Mouse (Mus musculus) liver, postnatal 0 days (tissue): ENCODE measurements at regions not wholly inside any gene's neighbourhood (a gene's known extent, or its start where the extent isn't known, plus 50 kb on each side); places are given as distances from the start of the nearest gene placed in this dataset.

Experiments
- ATAC-seq: fragments of 200-750 bp; cut with Nextera tagmentation; 2 replicates; pipeline ENCODE4 v1.8.0; 2017; ENCODE audit warnings: mild to moderate bottlenecking, moderate library complexity
- DNase-seq: peaks from one replicate; pipeline ENCODE4 v3.0.0-alpha.2; 2016
- H3K27ac ChIP-seq: fragments of 300-500 bp; sonication (generic); 2 replicates; pipeline ENCODE4 v1.5.1; 2014; ENCODE audit warnings: antibody characterized with exemption, moderate library complexity, mild to moderate bottlenecking, low read depth
- H3K27me3 ChIP-seq: fragments of 300-500 bp; sonication (generic); 2 replicates; pipeline ENCODE4 v1.6.1; 2014; ENCODE audit warnings: low read length, control low read depth, mixed read lengths; ENCODE audit not compliant: insufficient read depth
- H3K36me3 ChIP-seq: fragments of 300-500 bp; sonication (generic); replicated peaks from 2 replicates; pipeline ENCODE4 v1.6.1; 2014; ENCODE audit warnings: mild to moderate bottlenecking, control low read depth, low read length, moderate library complexity, mixed read lengths; ENCODE audit not compliant: insufficient read depth
- H3K4me1 ChIP-seq: fragments of 300-500 bp; sonication (generic); 2 replicates; pipeline ENCODE4 v1.6.1; 2014; ENCODE audit warnings: antibody characterized with exemption, mild to moderate bottlenecking, control low read depth; ENCODE audit not compliant: insufficient read depth
- H3K4me2 ChIP-seq: fragments of 300-500 bp; sonication (generic); 2 replicates; pipeline ENCODE4 v1.6.1; 2014; ENCODE audit warnings: low read depth, mild to moderate bottlenecking, low read length, moderate library complexity, mixed read lengths
- H3K4me3 ChIP-seq: fragments of 300-500 bp; sonication (generic); 2 replicates; pipeline ENCODE4 v1.5.1; 2014; ENCODE audit warnings: low read depth, low read length
- H3K9ac ChIP-seq: fragments of 300-500 bp; sonication (generic); replicated peaks from 2 replicates; pipeline ENCODE4 v1.6.1; 2014; ENCODE audit warnings: mild to moderate bottlenecking, moderate library complexity
- H3K9me3 ChIP-seq: fragments of 300-500 bp; sonication (generic); 2 replicates; pipeline ENCODE4 v1.6.1; 2016; ENCODE audit warnings: mild to moderate bottlenecking, control low read depth, low read length, mixed read lengths
- CTCF ChIP-seq: sonication (generic); IDR thresholded peaks from 2 replicates; pipeline ENCODE4 v1.5.1; 2016; ENCODE audit warnings: antibody characterized with exemption, low read depth
- EP300 ChIP-seq: IDR thresholded peaks from 2 replicates; pipeline ENCODE4 v1.6.1; 2016; ENCODE audit warnings: antibody characterized with exemption, low read depth, mild to moderate bottlenecking
- WGBS: fragments of 180-500 bp; shearing (Covaris S2); extraction: QIAGEN DNeasy Blood & Tissue Kit; methylation state at CpG from one replicate; pipeline ENCODE4 v1.1.7; 2014; ENCODE audit not compliant: insufficient replicate concordance; 5-methylcytosine and 5-hydroxymethylcytosine counted together

GRCm38 (mm10) chr1:35936362-35937093, 131.7 kb upstream of the Hs6st1 start:
- H3K36me3 ChIP-seq: no peaks in the 10 kb centered on the region
- TF ChIP-seq EP300: no peak

GRCm38 (mm10) chr1:35940236-35940635, 128.0 kb upstream of the Hs6st1 start:
- no peak for ATAC-seq

More at GRCm38 (mm10) chr1:35936362-35937093, 131.7 kb upstream of the Hs6st1 start:
- 62% methylated on average over 5 of the region's 5 CpGs for WGBS
- Histone ChIP-seq H3K4me2 (no peak overlapping the region), H3K4me3 (no peak overlapping the region), H3K9ac (no peak overlapping the region), H3K27me3 (no peaks in the 10 kb centered on the region), H3K4me1 (no peaks in the 10 kb centered on the region; the same call in 1 of the 2 replicates), H3K9me3 (no peaks in the 10 kb centered on the region), H3K27ac (no peak overlapping the region)
- no peak for DNase-seq
- no peak for ATAC-seq

GRCm38 (mm10) chr1:35941642-35942077, 126.5 kb upstream of the Hs6st1 start:
- ATAC-seq: no peak
- H3K4me1 ChIP-seq: no peaks in the 10 kb centered on the region; the same call in 1 of the 2 replicates
- no peak overlapping the region for H3K4me3 ChIP-seq
- no peaks in the 10 kb centered on the region for H3K36me3 ChIP-seq
- H3K4me2 ChIP-seq: no peak overlapping the region
- no peak overlapping the region for H3K9ac ChIP-seq
- no peak overlapping the region for H3K27ac ChIP-seq
- TF ChIP-seq EP300: no peak
- no peak for TF ChIP-seq CTCF
- DNase-seq: no peak
- H3K27me3 ChIP-seq: no peaks in the 10 kb centered on the region
- H3K9me3 ChIP-seq: no peaks in the 10 kb centered on the region
- 46% methylated on average over 8 of the region's 8 CpGs for WGBS

More at GRCm38 (mm10) chr1:35940236-35940635, 128.0 kb upstream of the Hs6st1 start:
- H3K4me1 ChIP-seq: no peaks in the 10 kb centered on the region; the same call in 1 of the 2 replicates
- H3K4me2 ChIP-seq: no peak overlapping the region
- H3K9me3 ChIP-seq: no peaks in the 10 kb centered on the region
- no peaks in the 10 kb centered on the region for H3K27me3 ChIP-seq
- H3K27ac ChIP-seq: no peak overlapping the region
- no peak for TF ChIP-seq CTCF
- TF ChIP-seq EP300: no peak
- no peaks in the 10 kb centered on the region for H3K36me3 ChIP-seq
- H3K9ac ChIP-seq: no peak overlapping the region
- 76% methylated on average over 2 of the region's 2 CpGs for WGBS
- H3K4me3 ChIP-seq: no peak overlapping the region
- DNase-seq: no peak

GRCm38 (mm10) chr1:35942222-35942621, 126.0 kb upstream of the Hs6st1 start:
- 44% methylated on average over 7 of the region's 7 CpGs for WGBS
- no peak for DNase-seq

GRCm38 (mm10) chr1:35943800-35944199, 124.4 kb upstream of the Hs6st1 start:
- H3K4me1 ChIP-seq: no peaks in the 10 kb centered on the region; the same call in 1 of the 2 replicates
- 76% methylated on average over 7 of the region's 7 CpGs for WGBS
- no peak overlapping the region for H3K9ac ChIP-seq
- ATAC-seq: no peak
- TF ChIP-seq EP300 (no peak), CTCF (no peak)
- no peaks in the 10 kb centered on the region for H3K9me3 ChIP-seq
- no peaks in the 10 kb centered on the region for H3K36me3 ChIP-seq
- no peak overlapping the region for H3K27ac ChIP-seq
- no peak overlapping the region for H3K4me3 ChIP-seq
- no peak for DNase-seq
- H3K4me2 ChIP-seq: no peak overlapping the region
- H3K27me3 ChIP-seq: no peaks in the 10 kb centered on the region

More at GRCm38 (mm10) chr1:35942222-35942621, 126.0 kb upstream of the Hs6st1 start:
- TF ChIP-seq CTCF (no peak), EP300 (no peak)
- Histone ChIP-seq H3K4me2 (no peak overlapping the region), H3K9me3 (no peaks in the 10 kb centered on the region), H3K4me1 (no peaks in the 10 kb centered on the region; the same call in 1 of the 2 replicates), H3K27me3 (no peaks in the 10 kb centered on the region), H3K36me3 (no peaks in the 10 kb centered on the region), H3K27ac (no peak overlapping the region), H3K9ac (no peak overlapping the region), H3K4me3 (no peak overlapping the region)
- ATAC-seq: no peak

GRCm38 (mm10) chr1:35944376-35944775, 123.8 kb upstream of the Hs6st1 start:
- no peak overlapping the region for H3K9ac ChIP-seq
- no peaks in the 10 kb centered on the region; the same call in 1 of the 2 replicates for H3K4me1 ChIP-seq
- H3K4me3 ChIP-seq: no peak overlapping the region
- no peak overlapping the region for H3K27ac ChIP-seq
- no peak overlapping the region for H3K4me2 ChIP-seq
- no peaks in the 10 kb centered on the region for H3K9me3 ChIP-seq
- H3K36me3 ChIP-seq: no peaks in the 10 kb centered on the region
- ATAC-seq (no peak), DNase-seq (no peak)
- no peaks in the 10 kb centered on the region for H3K27me3 ChIP-seq
- 75% methylated on average over 5 of the region's 5 CpGs for WGBS
- TF ChIP-seq CTCF: no peak
- no peak for TF ChIP-seq EP300
